Mouse (Mus musculus) embryonic facial prominence, embryonic 10.5 days (tissue): ENCODE results near the gene Olfr730. TPM values are rescaled to one million over a fixed set of nuclear protein-coding genes. Genes with fewer than 3 reads are reported as not detected.

ENCODE experiments used
- DNase-seq: peaks from one replicate; pipeline ENCODE4 v3.0.0-alpha.2; 2017; ENCODE audit warnings: low spot score
- H3K27ac ChIP-seq: fragments of 300-500 bp; sonication (generic); replicated peaks from 2 replicates; pipeline ENCODE4 v1.5.1; 2016; ENCODE audit warnings: mild to moderate bottlenecking
- H3K27me3 ChIP-seq: fragments of 300-500 bp; sonication (generic); replicated peaks from 2 replicates; pipeline ENCODE4 v1.6.1; 2016; ENCODE audit warnings: low read depth, mild to moderate bottlenecking; ENCODE audit not compliant: poor library complexity, severe bottlenecking
- H3K36me3 ChIP-seq: fragments of 300-500 bp; sonication (generic); replicated peaks from 2 replicates; pipeline ENCODE4 v1.6.1; 2016; ENCODE audit warnings: mild to moderate bottlenecking, moderate library complexity
- H3K4me1 ChIP-seq: fragments of 300-500 bp; sonication (generic); 2 replicates; pipeline ENCODE4 v1.6.1; 2016
- H3K4me3 ChIP-seq: fragments of 300-500 bp; sonication (generic); 2 replicates; pipeline ENCODE4 v1.5.1; 2016; ENCODE audit warnings: mild to moderate bottlenecking, moderate library complexity
- H3K9me3 ChIP-seq: fragments of 300-500 bp; sonication (generic); 2 replicates; pipeline ENCODE4 v1.6.1; 2016; ENCODE audit warnings: mild to moderate bottlenecking
- WGBS: fragments of 180-500 bp; shearing (Covaris S2); methylation state at CpG from one replicate; pipeline ENCODE4 v1.1.7; 2016; 5-methylcytosine and 5-hydroxymethylcytosine counted together
- polyA plus RNA-seq: library from polyadenylated mRNA; unstranded; fragments of >200 nt; fragmentation: Nextera tagmentation; extraction: Ambion mirVana; gene quantifications from 2 replicates; pipeline ENCODE4 v1.2.1, GENCODE M21; 2016

Olfr730 gene
- not detected in 2 replicates for polyA plus RNA-seq

DNA sequence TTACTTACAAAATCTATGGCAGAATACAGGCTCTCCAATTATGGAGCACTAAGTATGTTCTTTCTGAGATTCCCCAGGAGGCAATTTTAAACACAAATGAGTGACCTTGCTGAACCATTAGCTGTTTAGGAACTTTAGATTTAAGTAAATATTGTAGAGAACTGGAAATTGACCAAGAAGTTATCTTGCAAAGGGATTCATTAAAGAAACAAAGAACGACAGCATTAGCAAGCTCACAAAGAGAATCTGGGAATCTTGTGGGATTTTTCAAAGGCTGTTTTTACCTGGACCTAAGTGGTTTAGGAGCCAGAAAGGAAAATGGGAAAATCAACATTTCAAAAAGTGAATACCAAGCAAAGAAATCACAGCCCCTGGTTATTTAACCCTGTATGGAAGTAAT is at the start of gene Olfr730:
Gene Olfr730 (minus strand): TSS at position 101 of the 400 bp plus-strand sequence.
- WGBS = 64% methylated on average over 1 of the region's 1 CpGs
- DNase-seq = no peak
- Histone ChIP-seq H3K4me3 (no peak within 1 kb of the TSS), H3K27ac (no peak within 1 kb of the TSS), H3K9me3 (no peaks in the 10 kb centered on the region), H3K27me3 (no peaks in the 10 kb centered on the region), H3K4me1 (no peaks in the 10 kb centered on the region), H3K36me3 (no peaks in the 10 kb centered on the region)

DNA sequence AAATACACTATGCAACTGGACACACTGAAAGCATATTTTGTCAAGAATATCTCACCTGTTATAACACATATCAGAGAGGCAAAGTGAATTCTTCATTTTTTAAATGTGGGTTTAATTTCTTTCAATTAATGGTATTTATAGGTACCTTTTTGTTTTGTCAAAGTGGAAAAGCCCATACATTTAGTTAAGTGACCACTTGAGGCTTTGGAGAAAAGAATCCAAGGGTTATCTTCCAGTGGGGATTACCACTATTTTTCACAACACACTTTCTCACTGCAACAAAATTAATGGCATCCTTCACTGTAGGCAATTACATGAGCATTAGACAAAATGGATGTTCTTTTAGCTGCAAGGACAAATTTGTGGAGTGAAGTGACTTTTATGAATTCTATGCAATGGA is 35.2 kb downstream of the Olfr730 start, which contains the start of gene Olfr729:
Gene Olfr729 (minus strand): TSS at position 101 of the 400 bp plus-strand sequence.
- Histone ChIP-seq H3K27ac (no peak within 1 kb of the TSS), H3K4me3 (no peak within 1 kb of the TSS), H3K4me1 (no peaks in the 10 kb centered on the region), H3K27me3 (no peaks in the 10 kb centered on the region), H3K9me3 (no peaks in the 10 kb centered on the region), H3K36me3 (no peaks in the 10 kb centered on the region)
- no peak for DNase-seq

GRCm38 (mm10) chr14:50142580-50142979 is 45.4 kb downstream of the Olfr730 start, which contains the start of gene Olfr728:
Olfr728 (minus strand) TSS chr14:50142680.
- no peaks in the 10 kb centered on the region for H3K27me3 ChIP-seq
- DNase-seq = no peak
- H3K27ac ChIP-seq = no peak within 1 kb of the TSS
- 96% methylated on average over 5 of the region's 5 CpGs for WGBS
- no peaks in the 10 kb centered on the region for H3K36me3 ChIP-seq
- H3K4me1 ChIP-seq = no peaks in the 10 kb centered on the region
- no peak within 1 kb of the TSS for H3K4me3 ChIP-seq
- no peaks in the 10 kb centered on the region for H3K9me3 ChIP-seq

Other genes starting within 250 kb of the Olfr730 start
- gene Olfr724, start 224.9 kb downstream of the Olfr730 start, polyA plus RNA-seq = not detected in 2 replicates
- not detected in 2 replicates for gene Olfr725, start 147.8 kb downstream of the Olfr730 start, polyA plus RNA-seq
- not detected in 2 replicates for gene Olfr726, start 97.2 kb downstream of the Olfr730 start, polyA plus RNA-seq
- gene Olfr727, start 65.0 kb downstream of the Olfr730 start, polyA plus RNA-seq = not detected in 2 replicates
- not detected in 2 replicates for gene Olfr728, start 45.5 kb downstream of the Olfr730 start, polyA plus RNA-seq
- 0.05 TPM in 1 of 2 replicates, not detected in the other for gene Olfr729, start 35.3 kb downstream of the Olfr730 start, polyA plus RNA-seq
- not detected in 2 replicates for gene Olfr731, start 53.7 kb upstream of the Olfr730 start, polyA plus RNA-seq
- not detected in 2 replicates for gene Olfr732, start 96.0 kb upstream of the Olfr730 start, polyA plus RNA-seq
- not detected in 2 replicates for gene Olfr733, start 113.3 kb upstream of the Olfr730 start, polyA plus RNA-seq
- not detected in 2 replicates for gene Olfr734, start 138.6 kb upstream of the Olfr730 start, polyA plus RNA-seq
- gene Olfr735, start 160.7 kb upstream of the Olfr730 start, polyA plus RNA-seq = not detected in 2 replicates
- not detected in 2 replicates for gene Tlr11, start 169.7 kb upstream of the Olfr730 start, polyA plus RNA-seq
- gene Olfr736, start 193.0 kb upstream of the Olfr730 start, polyA plus RNA-seq = not detected in 2 replicates
- not detected in 2 replicates for gene Olfr738, start 219.4 kb upstream of the Olfr730 start, polyA plus RNA-seq
- not detected in 2 replicates for gene Olfr739, start 230.4 kb upstream of the Olfr730 start, polyA plus RNA-seq